Mouse (Mus musculus) liver, adult 2 months (tissue): ENCODE measurements around the gene Acta2.

Experiments
- CTCF ChIP-seq: fragments of 200-500 bp; IDR thresholded peaks from 2 replicates; pipeline ENCODE4 v1.5.1; 2011; ENCODE audit warnings: low read depth, low read length, control low read depth
- POLR2A ChIP-seq: fragments of 200-500 bp; IDR thresholded peaks from 2 replicates; pipeline ENCODE4 v1.6.1; 2011; ENCODE audit warnings: low read length, control low read depth; ENCODE audit not compliant: insufficient read depth; ENCODE audit errors: extremely low read depth

DNA sequence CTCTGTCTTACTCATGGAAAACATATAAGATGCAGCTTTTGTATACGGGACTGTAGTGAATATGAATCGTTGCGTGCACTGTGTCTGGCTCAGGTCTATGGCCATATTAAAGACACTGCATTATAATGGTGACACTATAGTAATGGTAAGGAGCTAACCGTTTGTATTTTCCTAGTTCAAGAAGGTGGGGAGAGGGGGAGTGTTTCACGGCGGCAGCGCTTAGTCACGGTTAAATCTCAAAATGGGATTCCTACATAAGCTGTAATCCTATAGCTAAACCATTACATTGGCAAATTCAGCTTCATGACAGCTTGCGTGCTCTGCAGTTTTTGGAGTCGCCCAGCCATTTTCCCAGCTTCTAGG is 63.8 kb downstream of the Acta2 start:
- TF ChIP-seq POLR2A (no peak), CTCF (no peak)
